Mouse (Mus musculus) midbrain, embryonic 11.5 days (tissue): ENCODE measurements around the gene Peg12. TPM values are rescaled to one million over a fixed set of nuclear protein-coding genes. Genes with fewer than 3 reads are reported as not detected.

Experiments
- ATAC-seq: fragments of 200-750 bp; cut with Nextera tagmentation; 2 replicates; pipeline ENCODE4 v1.8.0; 2017; ENCODE audit warnings: moderate TSS enrichment, moderate library complexity; ENCODE audit not compliant: low FRiP score
- DNase-seq: peaks from one replicate; pipeline ENCODE4 v3.0.0; 2015; ENCODE audit warnings: low spot score; ENCODE audit errors: missing footprints
- H3K27ac ChIP-seq: fragments of 300-500 bp; sonication (generic); 2 replicates; pipeline ENCODE4 v1.5.1; 2014; ENCODE audit warnings: low read depth, low read length
- H3K27me3 ChIP-seq: fragments of 300-500 bp; sonication (generic); 2 replicates; pipeline ENCODE4 v1.6.1; 2014; ENCODE audit warnings: mild to moderate bottlenecking, low read length, moderate library complexity, mixed read lengths; ENCODE audit not compliant: control insufficient read depth, insufficient read depth
- H3K36me3 ChIP-seq: fragments of 300-500 bp; sonication (generic); 2 replicates; pipeline ENCODE4 v1.6.1; 2014; ENCODE audit warnings: mild to moderate bottlenecking, low read length, moderate library complexity, mixed read lengths; ENCODE audit not compliant: control insufficient read depth, insufficient read depth
- H3K4me1 ChIP-seq: fragments of 300-500 bp; sonication (generic); 2 replicates; pipeline ENCODE4 v1.6.1; 2014; ENCODE audit warnings: low read length; ENCODE audit not compliant: control insufficient read depth, insufficient read depth
- H3K4me2 ChIP-seq: fragments of 300-500 bp; sonication (generic); 2 replicates; pipeline ENCODE4 v1.6.1; 2014; ENCODE audit warnings: mild to moderate bottlenecking, moderate library complexity
- H3K4me3 ChIP-seq: fragments of 300-500 bp; sonication (generic); 2 replicates; pipeline ENCODE4 v1.5.1; 2014; ENCODE audit warnings: low read depth, low read length
- H3K9ac ChIP-seq: fragments of 300-500 bp; sonication (generic); 2 replicates; pipeline ENCODE4 v1.6.1; 2014; ENCODE audit warnings: low read length
- H3K9me3 ChIP-seq: fragments of 300-500 bp; sonication (generic); 2 replicates; pipeline ENCODE4 v1.6.1; 2016; ENCODE audit warnings: low read length; ENCODE audit not compliant: control insufficient read depth
- WGBS: fragments of 180-500 bp; shearing (Covaris S2); extraction: QIAGEN DNeasy Blood & Tissue Kit; methylation state at CpG from one replicate; pipeline ENCODE4 v1.1.7; 2014; 5-methylcytosine and 5-hydroxymethylcytosine counted together
- polyA plus RNA-seq: library from polyadenylated mRNA; unstranded; fragments of >200 nt; fragmentation: Nextera tagmentation; extraction: Ambion mirVana; gene quantifications from 2 replicates; pipeline ENCODE4 v1.2.1, GENCODE M21; 2014

Gene Peg12
- polyA plus RNA-seq, 1 experiment from 2014 or later: 77.8 TPM

DNA sequence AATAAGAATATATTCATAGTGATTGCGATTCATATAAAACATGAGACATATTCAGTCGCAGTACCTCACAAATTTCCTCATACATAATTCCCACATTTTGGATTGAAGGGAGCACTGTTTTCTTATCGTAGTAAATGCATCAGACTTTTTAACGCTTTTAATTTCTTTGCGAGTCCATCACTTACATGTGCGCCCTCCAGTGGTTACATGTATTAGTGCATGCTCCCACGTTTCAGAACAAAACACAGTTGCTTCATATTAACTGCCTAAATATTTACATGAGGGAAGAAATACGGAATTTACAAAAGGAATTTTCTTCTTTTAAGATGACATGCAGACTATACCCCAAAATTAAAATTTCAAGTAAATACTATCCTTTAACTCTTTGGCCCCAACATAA lies 36.0 kb downstream of the Peg12 start:
- no peak overlapping the region for H3K9ac ChIP-seq
- no peak overlapping the region for H3K4me3 ChIP-seq
- H3K9me3 ChIP-seq: no peaks in the 10 kb centered on the region; the same call in 1 of the 2 replicates
- H3K36me3 ChIP-seq: no peaks in the 10 kb centered on the region
- no peaks in the 10 kb centered on the region for H3K4me1 ChIP-seq
- 22% methylated on average over 8 of the region's 8 CpGs for WGBS
- H3K27me3 ChIP-seq: no peaks in the 10 kb centered on the region
- H3K4me2 ChIP-seq: no peak overlapping the region
- DNase-seq (peak; percentile 91), ATAC-seq (no peak)
- H3K27ac ChIP-seq: no peak overlapping the region

DNA sequence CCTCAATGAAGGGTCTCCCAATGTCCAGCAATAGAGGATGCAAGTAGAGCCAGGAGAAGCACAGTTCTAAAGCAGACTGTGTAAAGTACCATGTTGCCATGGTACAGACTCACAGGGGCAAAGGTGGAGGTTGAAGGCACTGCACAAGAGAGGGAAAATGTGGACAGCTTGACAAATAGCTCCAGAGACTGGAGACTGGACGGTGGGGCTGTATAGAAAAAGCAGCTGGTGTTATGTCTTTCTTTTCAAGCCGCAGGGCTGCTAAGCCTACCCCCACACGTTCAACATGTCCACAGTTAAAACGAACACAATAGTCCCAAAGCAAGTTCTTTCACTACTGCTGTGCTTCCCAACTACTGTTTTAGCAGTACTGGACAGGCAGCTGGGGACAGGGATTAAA lies 41.1 kb downstream of the Peg12 start:
- peak overlapping the region; percentile 31 for H3K4me3 ChIP-seq
- no peaks in the 10 kb centered on the region for H3K4me1 ChIP-seq
- H3K27ac ChIP-seq: peak overlapping the region; percentile 77
- H3K36me3 ChIP-seq: no peaks in the 10 kb centered on the region
- no peaks in the 10 kb centered on the region for H3K27me3 ChIP-seq
- peak overlapping the region; percentile 64 for H3K9ac ChIP-seq
- H3K4me2 ChIP-seq: peak overlapping the region; percentile 33; the same call in 1 of the 2 replicates
- 34% methylated on average over 4 of the region's 4 CpGs for WGBS
- peak; percentile 79 for ATAC-seq
- H3K9me3 ChIP-seq: peaks cover 3% of the 10 kb centered on the region; the same call in 1 of the 2 replicates
- DNase-seq: no peak

DNA sequence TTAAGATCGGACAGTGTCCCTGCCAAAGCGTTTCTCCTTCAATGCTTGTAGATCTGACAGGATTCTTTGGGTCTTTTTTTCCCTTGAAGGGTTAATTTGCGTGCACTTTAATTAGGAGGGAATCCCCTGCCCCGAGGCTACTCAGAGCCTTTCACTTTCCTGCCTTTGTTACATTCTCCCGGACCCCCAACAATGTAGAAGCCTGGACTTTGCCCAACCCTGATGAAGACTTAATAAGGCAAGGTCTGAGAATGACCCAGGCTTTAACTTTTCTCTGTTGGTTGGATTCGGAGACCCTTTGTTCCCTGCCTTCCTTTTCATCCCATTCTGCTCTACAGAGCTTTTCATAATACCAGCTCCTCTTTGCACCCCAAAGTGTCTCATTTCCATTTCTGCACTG lies 43.7 kb downstream of the Peg12 start:
- Histone ChIP-seq H3K27me3 (no peaks in the 10 kb centered on the region), H3K4me2 (peak overlapping the region; percentile 64; the same call in 1 of the 2 replicates), H3K36me3 (no peaks in the 10 kb centered on the region), H3K4me1 (no peaks in the 10 kb centered on the region), H3K4me3 (peak overlapping the region; percentile 65), H3K9ac (peak overlapping the region; percentile 44), H3K27ac (peak overlapping the region; percentile 94), H3K9me3 (peaks cover 3% of the 10 kb centered on the region; the same call in 1 of the 2 replicates)
- DNase-seq (peak; percentile 89), ATAC-seq (peak; percentile 56)
- WGBS: 43% methylated on average over 6 of the region's 6 CpGs

DNA sequence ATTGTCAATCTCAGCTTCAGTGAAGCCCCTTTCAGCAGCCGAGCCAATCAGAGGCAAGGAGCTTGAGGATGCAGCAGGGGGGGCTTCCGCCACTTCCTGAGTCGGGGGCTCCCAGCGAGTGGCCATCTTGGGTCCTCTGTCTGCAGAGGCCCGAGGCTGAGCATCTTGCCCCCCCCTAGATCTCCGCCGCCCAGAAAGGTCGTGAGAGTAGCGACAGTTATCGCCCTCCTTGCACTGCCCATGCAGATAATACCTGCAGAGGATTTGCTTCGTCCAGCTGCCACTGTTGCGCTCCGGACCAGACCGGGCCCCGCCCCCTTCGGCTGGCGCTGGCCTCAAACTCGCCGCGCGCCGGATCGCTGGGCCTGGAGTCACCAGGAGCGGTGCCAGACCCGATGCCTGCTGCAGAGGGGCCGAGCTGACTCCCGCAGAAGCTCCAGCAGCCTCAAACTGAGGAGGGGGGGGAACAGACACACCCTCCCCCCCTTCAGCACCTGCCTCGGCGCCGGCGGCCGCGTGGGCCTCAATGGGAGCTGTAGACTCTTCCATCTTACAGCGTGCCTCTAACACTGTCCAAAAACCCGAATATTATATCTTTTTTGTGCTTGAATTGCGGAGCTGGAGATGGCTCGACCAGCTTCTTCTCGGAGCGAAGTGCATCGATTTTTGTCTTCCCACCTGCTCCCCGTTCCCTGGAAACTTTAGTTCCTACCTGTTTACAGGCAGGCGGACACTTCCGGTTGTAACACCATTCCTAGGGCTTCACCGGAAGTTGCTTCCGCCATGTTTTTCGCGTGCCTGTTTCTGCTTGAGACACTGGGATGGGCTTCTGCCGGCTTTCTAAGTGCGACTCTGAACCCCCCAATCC lies 44.6 kb downstream of the Peg12 start, which contains the start of gene Mkrn3:
TSS of gene Mkrn3 (minus strand) at position 647 of the 868 bp plus-strand sequence.
- Histone ChIP-seq H3K9me3 (peaks cover 3% of the 10 kb centered on the region; the same call in 1 of the 2 replicates), H3K9ac (peak within 1 kb of the TSS; percentile 93), H3K27ac (peak within 1 kb of the TSS; percentile 94), H3K4me2 (peak within 1 kb of the TSS; percentile 64), H3K27me3 (no peaks in the 10 kb centered on the region), H3K36me3 (no peaks in the 10 kb centered on the region), H3K4me3 (peak within 1 kb of the TSS; percentile 65), H3K4me1 (no peaks in the 10 kb centered on the region)
- ATAC-seq (peak; percentile 82), DNase-seq (peak; percentile 98)
- WGBS: 28% methylated on average over 48 of the region's 49 CpGs

DNA sequence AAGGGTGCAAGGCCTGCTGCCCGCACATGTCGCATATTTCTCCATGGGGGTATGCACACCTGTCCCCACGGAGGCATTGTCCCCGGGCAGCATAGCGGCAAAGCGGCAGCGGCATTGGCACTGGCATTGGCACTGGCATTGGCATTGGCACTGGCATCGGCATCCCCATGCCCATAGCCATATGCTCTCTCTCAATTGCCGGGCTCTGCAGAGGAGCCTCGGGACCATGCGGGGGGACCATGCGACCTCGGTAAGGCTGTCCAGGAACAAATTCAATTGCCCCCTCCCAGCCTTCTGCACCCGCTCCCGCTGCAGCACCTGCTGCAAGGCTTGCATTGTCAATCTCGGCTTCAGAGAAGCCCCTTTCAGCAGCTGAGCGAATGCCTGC lies 45.2 kb downstream of the Peg12 start:
- DNase-seq (peak; percentile 89), ATAC-seq (no peak)
- peaks cover 3% of the 10 kb centered on the region; the same call in 1 of the 2 replicates for H3K9me3 ChIP-seq
- H3K9ac ChIP-seq: peak overlapping the region; percentile 83
- peak overlapping the region; percentile 64 for H3K4me2 ChIP-seq
- H3K4me1 ChIP-seq: no peaks in the 10 kb centered on the region
- no peaks in the 10 kb centered on the region for H3K36me3 ChIP-seq
- 46% methylated on average over 17 of the region's 17 CpGs for WGBS
- no peaks in the 10 kb centered on the region for H3K27me3 ChIP-seq
- H3K4me3 ChIP-seq: peak overlapping the region; percentile 65
- H3K27ac ChIP-seq: peak overlapping the region; percentile 91

DNA sequence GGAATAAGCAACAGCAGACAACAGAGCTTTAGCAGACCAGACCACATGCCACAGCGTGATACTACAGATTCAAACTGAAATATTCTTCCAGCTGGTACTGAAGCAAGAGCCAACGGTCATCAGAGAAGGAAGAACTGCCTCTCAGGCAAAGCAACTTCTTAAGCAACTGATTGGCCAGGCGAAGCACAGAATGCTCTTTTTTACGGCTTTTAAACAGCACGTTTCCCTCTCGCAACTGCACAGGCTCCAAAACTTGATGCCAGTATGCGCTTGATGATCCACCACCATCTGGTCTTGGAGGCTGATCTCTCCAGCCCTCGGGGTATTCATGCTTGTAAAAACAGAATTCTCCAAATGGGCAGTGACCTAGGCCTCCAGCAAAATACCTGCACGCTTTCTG lies 46.0 kb downstream of the Peg12 start:
- Histone ChIP-seq H3K27ac (peak overlapping the region; percentile 91), H3K9ac (peak overlapping the region; percentile 83), H3K27me3 (no peaks in the 10 kb centered on the region), H3K4me3 (peak overlapping the region; percentile 65), H3K4me1 (no peaks in the 10 kb centered on the region), H3K36me3 (no peaks in the 10 kb centered on the region), H3K4me2 (peak overlapping the region; percentile 64), H3K9me3 (peaks cover 3% of the 10 kb centered on the region; the same call in 1 of the 2 replicates)
- ATAC-seq: no peak
- peak; percentile 86 for DNase-seq
- 53% methylated on average over 9 of the region's 9 CpGs for WGBS

DNA sequence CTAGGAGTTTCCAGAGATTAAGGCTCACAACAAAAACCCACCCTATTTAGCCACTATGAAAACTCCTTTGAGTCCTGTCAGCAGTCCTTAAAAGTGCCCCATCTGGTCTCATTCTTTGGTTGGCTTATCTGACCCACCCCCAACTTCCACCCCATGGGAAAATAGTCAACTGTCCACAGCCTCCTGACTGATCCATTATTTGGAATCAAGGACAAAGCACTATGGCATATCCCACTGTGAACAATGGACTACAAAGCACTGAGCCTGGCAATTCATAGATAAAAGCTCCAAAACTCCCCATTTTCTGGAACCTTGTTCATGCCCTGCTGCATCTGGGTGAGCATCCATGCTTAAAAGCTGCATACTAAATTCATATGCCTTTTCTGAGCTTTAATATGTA lies 48.1 kb downstream of the Peg12 start:
- Histone ChIP-seq H3K9me3 (no peaks in the 10 kb centered on the region), H3K36me3 (no peaks in the 10 kb centered on the region), H3K9ac (peak overlapping the region; percentile 38; the same call in 1 of the 2 replicates), H3K4me3 (peak overlapping the region; percentile 7), H3K27me3 (no peaks in the 10 kb centered on the region), H3K27ac (peak overlapping the region; percentile 77), H3K4me1 (no peaks in the 10 kb centered on the region), H3K4me2 (peak overlapping the region; percentile 32)
- peak; percentile 76 for ATAC-seq
- DNase-seq: peak; percentile 92

DNA sequence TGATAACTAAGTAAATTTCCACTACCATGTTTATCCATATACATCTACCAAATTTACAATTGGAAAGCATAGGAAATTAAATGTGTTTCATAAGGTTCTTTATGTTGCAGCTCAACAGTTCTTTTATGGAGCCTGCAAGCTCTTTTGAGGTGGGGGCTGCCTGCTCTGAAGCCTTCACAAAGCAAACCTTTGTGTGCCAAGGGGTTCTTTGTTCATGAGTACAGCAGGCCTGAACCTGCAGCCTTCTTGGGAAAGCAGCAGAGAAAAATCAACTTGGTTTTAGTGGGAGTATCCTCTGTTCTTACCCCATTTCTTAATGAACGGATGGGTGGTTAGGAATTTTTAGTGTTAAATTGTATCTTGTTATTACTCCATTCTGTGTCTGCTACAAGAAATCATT lies 49.1 kb downstream of the Peg12 start:
- DNase-seq (no peak), ATAC-seq (no peak)
- Histone ChIP-seq H3K36me3 (no peaks in the 10 kb centered on the region), H3K9me3 (no peaks in the 10 kb centered on the region), H3K4me2 (peak overlapping the region; percentile 23; the same call in 1 of the 2 replicates), H3K9ac (peak overlapping the region; percentile 47), H3K4me3 (no peak overlapping the region), H3K4me1 (peaks cover 4% of the 10 kb centered on the region; the same call in 1 of the 2 replicates), H3K27me3 (no peaks in the 10 kb centered on the region), H3K27ac (peak overlapping the region; percentile 87)
- WGBS: 54% methylated on average over 1 of the region's 1 CpGs
